Mouse (Mus musculus) thymus, postnatal 25 days (tissue): ENCODE results near the gene Polr3b.

Experiments used
- DNase-seq: peaks from one replicate; pipeline ENCODE4 v3.0.0; 2022

The Polr3b gene

DNA sequence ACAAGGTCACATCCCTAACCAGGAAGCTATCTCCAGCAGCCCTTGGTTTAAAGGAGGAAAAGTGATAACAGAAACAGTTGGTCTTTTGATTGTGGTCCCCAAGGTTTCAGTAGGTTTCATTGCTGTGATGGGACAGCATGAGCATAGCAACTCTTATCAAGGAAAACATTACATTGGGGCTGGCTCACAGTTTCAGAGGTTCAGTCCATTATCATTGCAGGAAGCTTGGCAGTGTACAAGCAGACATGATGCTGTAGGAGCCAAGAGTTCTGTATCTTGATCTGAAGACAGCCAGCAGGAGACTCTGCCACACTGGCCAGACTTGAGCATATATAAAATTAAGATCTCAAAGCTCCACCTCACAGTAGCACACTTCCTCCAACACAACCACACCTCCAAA, 53.6 kb downstream of the Polr3b start:
- DNase-seq: no peak

DNA sequence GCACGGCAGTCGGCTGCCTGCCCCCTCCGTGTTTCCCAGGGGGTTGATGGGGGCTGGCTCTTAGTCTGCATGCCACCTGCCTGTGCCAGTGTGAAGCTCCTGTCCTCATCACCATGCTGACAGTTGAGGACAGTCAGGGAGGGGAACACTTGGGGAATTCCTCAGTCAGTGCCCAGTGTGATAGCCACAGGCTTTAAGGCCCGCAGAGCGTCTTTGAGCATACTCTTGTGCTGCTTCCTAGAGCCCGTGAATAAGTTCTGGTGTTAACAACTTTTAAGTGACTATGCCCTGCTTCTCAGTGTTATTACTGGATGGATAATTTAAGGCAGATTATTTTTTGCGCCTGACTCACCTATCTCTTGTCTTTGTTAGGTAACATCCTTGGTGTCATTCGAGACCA, 54.4 kb downstream of the Polr3b start:
- DNase-seq: no peak

DNA sequence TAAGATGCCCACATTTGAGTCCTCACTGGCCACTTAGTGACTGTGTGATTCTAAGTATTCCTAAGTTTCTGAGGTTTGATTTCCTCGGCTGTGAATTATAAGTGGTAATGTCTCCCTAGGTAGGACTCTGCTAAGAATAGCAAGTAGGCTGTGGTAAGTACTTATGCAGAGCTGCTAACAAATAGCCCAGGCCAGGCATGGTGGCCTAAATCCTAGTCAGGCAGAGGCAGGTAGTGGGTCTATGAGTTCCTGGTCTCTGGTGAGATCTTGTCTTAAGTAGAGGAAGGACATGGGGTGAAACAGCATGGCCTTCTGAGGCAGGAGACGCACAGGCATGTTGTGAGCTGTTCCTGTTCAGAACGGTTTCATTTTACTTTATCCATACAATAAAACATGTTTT, 55.8 kb downstream of the Polr3b start:
- no peak for DNase-seq

DNA sequence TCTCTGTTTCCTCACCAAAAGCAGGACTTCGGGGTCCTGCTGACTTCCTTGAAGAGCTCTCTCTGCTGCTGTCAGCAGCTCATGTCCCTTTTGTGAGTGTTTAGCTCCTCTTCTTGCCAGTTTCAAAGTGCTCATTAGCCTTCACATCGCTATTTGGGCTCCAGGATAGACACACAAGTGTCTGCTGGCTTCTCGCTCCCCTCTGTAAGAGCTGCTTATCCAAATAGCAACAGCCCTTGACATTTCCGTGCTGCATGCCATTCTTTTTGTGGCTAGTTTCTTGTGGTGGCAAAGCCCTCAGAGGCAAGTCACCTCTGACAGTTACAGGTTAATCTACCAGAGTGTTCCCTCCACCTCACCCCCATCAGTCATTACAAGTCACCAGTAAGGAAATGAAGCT, 56.3 kb downstream of the Polr3b start:
- DNase-seq: no peak

DNA sequence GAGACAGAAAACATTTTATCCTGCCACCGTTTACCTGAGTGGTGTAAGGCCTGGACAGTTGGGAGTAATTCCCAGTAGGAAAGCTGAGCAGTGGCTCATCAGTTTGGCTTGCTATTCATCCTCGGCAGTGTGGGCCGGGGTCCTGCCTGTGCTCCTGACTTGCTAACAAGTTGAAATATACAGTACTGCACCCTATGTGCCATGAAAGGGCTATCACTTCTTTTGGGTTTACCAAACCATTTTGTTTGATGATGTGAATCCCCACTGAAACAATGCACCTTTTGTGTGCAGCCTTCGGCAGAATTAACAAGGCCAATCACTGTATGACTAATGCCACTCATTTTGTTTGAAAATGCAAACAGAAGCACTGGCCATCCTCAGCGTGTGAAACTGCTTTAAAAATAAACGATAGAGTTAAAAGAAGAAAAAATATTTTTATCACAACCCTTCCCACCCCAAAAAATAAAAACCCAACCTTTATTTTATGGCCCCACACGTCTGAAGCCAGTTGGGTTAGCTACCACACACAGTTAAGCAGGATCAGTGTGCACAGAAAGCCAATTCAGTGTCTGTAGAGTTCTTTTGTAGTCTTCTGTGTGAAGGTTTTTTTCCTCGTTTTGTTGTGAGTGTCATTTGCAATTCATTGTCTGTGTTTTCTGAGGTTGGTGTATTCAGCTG, 63.5 kb downstream of the Polr3b start:
- no peak for DNase-seq

DNA sequence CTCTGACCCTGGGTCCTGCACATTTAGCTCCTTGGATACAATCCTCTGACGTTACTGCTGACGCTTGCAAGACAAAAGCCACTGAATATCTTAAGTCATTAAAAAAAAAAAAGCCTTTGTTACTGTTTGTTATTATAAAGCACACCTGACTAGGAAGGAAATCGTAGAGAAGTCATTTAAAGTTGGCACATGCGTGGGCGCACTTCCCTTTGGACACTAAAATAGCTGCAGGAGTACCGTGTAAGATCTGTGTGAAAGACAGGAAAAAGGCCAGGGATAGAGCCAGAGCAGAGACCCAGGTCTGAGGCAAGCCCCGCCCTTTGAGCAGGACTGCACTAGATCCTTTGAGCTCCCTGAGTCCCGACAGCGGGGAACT, 64.0 kb downstream of the Polr3b start:
- DNase-seq: no peak

DNA sequence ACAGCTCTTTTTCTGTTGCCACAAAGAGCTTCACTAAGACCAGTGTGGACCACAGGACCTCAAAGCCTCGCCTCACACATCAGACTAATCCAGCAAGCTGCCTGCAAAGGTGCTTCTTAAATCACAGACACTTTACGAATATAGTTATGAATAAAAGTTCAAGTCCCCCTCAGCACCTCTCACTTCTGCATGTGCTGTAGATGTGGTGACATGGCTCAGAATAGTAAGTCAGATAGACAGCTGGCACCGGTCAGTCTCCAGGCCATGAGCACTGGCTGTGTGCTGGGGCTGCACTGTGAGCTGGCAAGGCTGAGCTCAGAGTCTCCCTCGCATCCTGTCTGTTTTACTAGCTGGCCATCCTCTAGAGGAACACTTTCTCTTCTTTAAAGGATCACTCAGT, 64.6 kb downstream of the Polr3b start:
- no peak for DNase-seq

DNA sequence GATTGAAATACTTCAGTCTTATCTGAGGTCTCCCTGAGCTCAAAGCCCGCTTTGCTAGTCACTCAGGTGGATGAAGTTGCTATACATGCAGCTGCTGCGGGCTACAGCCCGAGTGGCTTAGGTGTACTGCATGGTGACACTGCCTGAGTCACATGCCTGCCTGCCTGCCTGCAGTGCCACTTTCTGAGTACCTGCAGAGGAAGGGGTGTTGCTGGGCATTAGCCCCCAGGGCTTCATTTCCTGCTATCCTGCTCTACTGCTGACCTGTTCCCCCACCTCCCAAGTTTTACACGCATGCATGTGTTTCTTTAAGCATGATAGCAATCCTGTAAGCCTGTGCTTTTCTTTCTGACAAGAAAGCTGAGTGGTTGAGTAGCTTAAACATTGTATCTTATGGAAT, 65.6 kb downstream of the Polr3b start:
- DNase-seq: no peak

DNA sequence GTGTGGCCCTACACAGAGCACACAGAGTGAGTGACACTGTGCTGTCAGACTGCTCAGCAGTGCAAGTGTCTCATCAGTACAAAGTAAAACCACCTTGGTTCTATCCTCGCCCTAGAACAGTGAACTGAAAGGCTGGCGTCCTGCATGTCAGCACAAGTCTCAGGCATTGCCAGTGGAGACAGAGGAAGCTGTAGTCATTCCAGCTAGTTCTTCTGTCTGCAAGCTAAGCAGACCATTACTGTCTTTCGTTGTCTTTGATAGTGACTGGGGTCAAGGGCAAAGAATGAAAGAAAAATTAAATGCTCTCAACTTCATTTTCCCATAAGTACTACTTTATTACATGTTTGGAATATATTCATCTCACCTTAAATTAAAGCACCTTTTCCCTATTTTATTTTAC, 67.8 kb downstream of the Polr3b start:
- no peak for DNase-seq

DNA sequence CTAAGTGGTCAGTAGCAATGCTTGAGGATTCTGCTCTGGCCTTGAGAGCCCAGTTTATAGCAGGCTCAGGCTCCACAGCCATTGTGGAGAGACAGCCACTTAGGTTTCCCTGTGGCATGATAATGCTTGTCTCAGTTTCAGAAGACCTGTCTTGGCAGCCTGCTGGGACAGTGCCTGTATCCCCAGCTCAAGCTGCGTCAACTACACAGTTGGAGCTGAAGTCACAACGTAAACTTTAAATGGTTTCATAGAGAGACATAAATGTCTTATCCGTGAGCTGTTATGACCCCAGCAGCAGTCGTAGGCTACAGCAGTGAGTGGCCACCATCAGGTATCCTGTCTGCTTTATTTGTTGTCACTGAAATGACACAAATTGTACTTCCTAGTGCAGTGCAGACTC, 68.7 kb downstream of the Polr3b start:
- no peak for DNase-seq

DNA sequence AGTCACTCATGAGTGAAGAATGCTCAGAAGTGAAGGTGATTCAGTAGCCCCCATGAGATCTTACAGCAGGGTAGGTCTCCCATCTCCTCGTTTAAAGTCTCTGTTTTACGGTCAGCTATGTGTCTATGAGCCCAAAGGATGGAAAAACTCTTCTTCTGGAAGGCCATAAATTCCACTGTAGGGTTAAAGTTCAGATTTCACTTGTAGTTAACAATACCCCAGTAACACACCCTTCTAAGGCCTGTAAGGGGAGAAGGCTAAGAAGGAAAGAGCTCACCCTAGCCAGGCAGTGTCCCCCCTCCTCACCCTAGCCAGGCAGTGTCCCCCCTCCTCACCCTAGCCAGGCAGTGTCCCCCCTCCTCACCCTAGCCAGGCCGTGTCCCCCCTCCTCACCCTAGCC, 69.6 kb downstream of the Polr3b start:
- DNase-seq: no peak

DNA sequence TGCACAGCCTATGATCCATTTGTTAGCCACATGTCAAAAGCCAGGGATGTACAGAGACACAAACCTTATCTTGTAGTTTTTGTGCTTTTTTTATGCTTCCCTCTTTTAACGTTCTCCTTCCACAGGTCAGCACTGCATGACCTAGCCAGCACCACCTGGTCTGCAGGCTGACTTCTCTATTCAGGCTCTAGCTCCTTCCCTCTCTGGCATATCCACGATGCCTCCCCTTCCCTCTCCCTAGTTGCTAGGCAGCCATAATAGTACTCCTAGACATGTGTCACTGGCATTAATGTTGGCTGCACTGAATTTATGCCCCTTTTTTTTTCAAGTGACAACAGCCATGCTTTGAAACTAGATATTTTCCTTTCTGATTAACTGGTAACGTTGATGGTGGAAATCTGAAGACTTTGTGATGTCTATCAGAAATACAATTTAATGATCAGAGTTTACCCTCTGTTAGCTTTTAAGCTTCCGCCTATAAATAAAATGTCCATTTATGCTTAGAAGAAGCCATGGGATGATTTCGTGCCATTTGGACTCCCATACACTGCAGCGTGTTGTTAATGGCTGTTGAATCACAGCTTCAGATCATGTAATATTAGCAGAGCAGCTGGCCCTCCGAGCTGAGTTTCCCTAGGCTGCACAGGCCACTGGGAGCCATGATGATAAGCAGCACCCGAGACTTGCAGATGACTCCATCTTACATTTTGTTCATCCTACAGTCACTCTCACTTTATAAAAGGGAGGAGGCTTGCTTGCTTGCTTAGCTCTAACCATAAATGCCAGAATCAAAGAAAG, 71.9 kb downstream of the Polr3b start:
- no peak for DNase-seq

DNA sequence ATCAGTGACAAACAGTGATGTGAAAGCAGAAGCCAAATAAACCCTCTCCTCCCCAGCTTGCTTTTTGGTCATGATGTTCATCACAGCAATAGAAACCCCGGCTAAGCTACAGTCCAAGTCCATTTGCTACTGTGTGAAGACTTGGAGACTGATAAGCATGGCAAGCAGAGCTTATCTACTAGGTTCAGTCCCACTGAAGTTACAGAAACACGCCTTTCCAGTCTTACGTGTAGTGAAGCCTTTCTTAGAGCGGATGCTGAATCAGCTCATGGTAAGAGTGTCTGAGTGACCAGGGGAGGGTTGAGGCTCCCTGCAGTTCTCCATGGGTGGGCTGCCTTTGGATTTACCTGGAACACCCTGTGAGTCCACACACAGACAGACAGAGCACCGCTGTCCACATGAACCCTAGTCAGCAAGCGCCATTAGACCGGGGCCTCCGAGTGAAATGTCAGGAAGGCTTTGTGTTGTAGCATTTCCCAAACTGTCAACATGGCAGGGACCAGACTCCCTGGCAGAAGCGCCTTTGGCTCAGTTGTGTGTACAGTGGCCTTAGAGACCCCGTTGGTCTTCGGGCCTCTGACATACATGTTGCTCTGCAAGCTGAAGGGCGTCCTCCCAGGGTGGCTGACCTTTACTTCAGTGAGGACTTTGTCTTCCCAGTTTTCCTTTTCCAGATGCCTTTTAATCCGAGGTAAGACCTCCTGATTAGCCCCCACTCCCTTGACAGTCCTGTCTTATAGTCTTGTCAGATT, 78.3 kb downstream of the Polr3b start:
- DNase-seq: no peak

DNA sequence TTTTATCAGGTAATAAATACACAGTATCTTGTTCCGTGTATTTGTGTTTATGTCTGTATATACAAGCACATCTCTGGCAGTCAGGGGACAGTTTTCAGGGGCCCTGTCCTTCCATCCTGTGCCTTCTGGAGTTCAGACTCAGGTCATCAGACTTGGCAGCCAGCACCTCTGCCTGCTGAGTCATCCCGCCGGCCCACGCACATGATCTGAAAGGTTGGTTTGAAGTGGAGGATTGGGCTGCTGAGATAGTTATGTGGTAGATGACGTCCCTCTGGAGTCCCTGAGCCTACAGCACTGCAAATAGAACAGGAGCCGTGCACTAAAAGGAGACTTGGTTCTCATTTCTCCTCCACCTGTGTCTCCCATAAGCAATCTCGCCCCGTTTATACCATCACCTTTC, 79.0 kb downstream of the Polr3b start:
- DNase-seq: no peak

DNA sequence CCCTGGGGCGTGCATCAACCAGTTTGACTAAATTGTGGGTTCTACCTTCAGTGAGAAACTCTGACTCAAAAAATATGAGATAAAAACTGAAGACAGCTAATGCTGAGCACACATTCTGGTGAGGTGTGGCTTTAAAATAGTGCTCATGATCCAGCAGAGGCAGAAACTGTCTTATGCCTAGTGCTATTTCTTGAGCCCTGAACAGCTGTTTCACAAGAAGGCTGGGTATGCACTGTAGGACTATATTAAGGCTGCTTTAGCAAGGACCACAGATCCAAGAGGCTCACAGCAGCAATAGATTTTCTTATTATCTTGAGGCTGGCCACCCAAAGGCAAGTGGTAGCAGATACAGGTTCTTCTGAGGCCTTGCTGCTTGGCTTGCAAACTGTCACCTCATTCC, 80.0 kb downstream of the Polr3b start:
- no peak for DNase-seq

DNA sequence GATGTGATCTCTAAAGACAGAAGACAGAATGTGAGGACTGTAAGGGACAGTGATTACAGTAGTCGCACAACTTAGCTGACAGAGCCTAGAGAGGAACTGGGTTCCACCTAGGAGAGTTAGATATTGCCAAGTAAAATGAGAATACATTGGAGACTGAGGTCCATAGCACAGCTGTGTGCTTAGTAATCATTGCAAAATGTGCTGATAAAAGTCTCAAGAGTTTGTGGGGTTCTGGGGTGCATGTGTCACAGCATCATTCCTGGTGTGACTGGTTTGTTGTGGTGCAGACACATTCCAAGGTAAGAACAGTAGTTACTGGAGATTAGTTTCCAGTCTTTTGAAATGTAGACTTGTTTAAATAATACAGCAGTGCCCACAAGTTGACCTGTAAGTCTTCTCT, 82.5 kb downstream of the Polr3b start:
- DNase-seq: no peak

DNA sequence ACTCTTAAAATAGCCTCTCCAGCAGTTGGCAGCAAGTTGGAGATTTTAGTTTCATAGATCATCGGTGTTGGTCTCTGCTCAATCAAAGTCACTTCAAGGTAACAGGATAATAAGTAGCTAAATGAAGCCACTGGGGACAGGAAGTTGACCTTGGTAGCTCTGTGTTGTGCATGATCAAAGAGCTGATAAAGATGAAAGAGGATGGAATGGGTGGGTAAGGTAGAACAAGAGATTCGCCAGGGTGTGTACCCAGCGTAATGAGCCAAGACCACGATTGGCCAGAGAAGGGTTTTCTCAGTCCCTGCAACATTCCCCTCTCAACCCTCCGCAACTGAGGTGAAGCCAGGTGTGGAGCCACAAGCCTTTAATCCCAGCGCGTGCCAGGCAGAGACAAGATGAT, 83.1 kb downstream of the Polr3b start:
- DNase-seq: no peak

DNA sequence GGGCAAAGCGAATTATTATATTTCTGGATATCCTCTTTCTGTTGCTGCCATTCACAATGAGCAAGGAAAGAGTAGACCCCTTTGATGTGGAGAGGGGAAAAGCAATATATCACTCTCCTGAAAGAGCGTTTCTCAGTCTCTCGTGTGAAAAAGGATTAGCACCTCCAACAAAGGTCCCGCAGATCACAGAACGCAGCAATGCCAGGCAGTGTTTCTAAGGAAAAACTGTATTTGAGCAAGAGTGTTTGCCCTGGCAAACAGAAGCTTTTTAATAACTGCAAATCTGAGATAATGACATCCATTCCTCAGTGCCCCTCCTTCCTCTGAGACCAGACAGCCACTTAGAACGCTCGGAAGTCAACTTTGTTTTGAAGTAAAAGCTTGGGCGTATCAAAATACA, 84.5 kb downstream of the Polr3b start:
- no peak for DNase-seq

DNA sequence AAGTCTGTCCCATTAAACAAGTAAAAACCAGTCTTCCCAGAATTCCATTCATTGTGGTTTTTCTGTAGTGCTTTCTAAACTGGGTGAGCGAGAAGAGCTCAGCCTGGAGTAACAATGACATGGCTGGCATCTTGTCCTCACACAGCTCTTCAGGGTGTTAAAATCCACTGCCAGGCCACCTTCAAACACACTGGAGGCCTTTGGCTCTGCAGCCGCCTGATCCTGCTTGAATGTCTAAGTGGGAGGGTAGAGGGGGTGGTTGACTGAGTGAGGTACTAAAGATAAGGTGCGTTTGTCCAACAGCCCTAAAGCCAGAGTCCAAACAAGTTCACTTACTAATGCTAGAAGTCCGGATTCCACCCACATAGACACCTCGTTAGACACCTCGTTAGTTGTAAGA, 85.1 kb downstream of the Polr3b start:
- no peak for DNase-seq

DNA sequence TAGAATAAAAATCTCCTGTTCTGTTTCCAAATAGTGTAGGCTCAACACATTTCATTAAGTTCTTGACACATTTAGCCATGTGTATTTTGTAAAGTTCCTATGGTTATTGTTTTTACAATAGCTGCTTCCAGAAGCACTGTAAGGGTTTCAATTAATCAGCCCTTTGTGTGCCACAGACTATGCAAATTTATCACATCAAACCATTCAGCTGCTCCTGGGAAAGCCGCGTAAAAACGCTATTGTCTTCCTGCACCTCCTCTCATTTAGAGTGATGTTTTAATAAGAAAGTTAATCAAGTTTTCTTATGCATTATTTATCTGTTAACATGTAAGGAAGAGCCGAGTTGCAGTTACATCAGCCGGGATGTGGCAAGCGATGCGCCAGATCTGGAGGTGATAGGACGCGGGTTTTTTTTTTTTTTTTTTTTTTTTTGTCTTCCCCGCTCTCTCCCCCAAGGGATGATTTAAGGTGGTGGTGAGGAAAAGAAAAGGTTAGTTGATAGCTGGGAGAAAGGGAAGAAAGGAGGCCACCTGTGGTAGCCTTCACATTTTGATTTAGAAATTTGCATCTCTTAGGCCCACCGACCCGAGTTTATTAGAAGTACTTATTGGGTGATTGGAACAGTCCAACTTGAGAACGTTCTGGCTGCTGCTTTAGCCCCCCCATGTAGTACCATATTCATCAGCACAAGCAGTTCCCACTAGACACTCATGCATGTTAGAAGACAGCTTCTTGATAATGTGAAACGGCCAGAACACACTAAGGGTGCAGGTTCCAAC, 85.8 kb downstream of the Polr3b start:
- DNase-seq: no peak

DNA sequence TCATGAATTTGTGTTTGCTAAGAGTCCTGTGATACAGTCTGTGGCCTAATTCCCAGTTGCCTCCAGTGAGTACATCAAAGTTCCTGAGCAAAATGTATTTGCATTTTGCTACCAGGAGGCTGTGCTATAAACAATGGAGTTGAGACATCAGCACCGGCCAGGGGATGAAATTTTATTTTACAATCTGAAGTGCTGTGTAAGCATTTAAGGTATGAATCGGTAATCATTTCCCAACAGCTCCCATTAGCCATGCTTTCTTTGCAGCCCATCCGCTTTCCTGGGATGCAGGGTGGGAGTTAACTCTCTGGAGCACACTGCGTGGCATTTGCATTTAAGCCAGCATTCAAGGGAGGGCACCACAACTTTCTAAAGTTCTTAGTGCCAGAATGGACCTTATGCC, 88.1 kb downstream of the Polr3b start:
- DNase-seq: no peak

DNA sequence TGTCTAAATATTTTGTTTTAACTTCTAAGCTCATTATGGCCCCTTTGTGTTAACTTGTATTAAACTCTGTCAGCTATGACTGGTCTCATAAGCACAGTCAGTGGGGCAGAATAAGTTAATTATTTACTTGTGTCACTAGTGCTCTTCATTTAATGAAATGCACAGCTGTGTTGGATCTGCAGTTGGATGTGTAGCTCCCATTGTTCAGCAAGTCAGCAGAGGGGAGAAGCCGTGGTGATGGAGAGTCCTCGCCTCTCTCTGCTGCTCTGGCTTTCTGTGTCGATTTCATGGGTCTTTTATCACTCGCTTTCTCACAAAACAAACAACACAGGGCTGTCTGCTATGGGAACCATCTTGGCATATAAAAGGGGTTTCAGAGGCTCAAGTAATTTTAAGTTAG, 88.7 kb downstream of the Polr3b start:
- DNase-seq: no peak

DNA sequence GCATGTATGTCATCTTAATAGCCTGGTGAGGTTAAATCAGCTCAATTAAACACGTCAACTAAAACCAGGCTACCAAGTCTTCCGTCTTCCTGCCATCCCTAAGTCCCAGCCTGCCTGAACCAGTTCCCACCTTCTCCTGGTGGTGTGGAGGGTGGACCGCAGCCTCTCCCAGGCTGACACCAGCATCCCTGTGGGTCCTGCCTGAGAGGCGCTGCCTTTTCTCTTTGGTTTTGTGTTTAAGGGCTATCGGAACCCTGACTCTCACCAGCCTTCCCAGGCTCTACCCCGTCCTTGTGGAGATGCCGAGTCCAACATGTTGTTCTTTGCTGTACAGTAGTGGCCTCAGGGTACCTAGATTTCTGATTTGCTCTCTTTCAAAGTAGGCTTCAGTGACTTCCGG, 89.4 kb downstream of the Polr3b start:
- no peak for DNase-seq
